In genomic region chr14:80125156-80125555, GRCm38 (mm10) we compare ENCODE assay signal across 18 mouse cellular contexts.
DNase-seq lines count a peak whose midpoint lies in the region; ATAC-seq and TF ChIP-seq lines count a peak whose summit lies in the region.
"Had no signal": no experiment of that assay in that cellular context is flagged by ENCODE, and none has a peak within 500 bp of the region (broad histone marks: within the 10 kb centered on the region; RNA-seq: fewer than 3 reads in every experiment).

No protein-coding gene starts in this region.

- H3K27ac ChIP-seq in layer of hippocampus, adult 2 months = no peak overlapping the region
- H3K27ac ChIP-seq: embryonic facial prominence, embryonic 10.5 days; forebrain, embryonic 13.5 days; heart, embryonic 10.5 days; hindbrain, embryonic 13.5 days had no signal

- no peak overlapping the region for H3K4me3 ChIP-seq in layer of hippocampus, adult 2 months
- H3K4me3 ChIP-seq: embryonic facial prominence, embryonic 10.5 days; forebrain, embryonic 13.5 days; heart, embryonic 10.5 days; hindbrain, embryonic 13.5 days had no signal

- peak; percentile 19 to 28 for DNase-seq in cerebellum, postnatal 10 days
- DNase-seq in cerebellum, adult 8-10 months = no peak
- DNase-seq in left cerebral cortex, postnatal 4 days = peak; percentile 4
- DNase-seq in left cerebral cortex, postnatal 10 days (ENCODE audit: extremely low spot score in 1 of 2, low spot score in 2 of 2) = no peak
- DNase-seq in layer of hippocampus, adult 2 months (ENCODE audit: low spot score in 2 of 2) = peak; percentile 71 to 77
- DNase-seq in layer of hippocampus, postnatal 14 days (ENCODE audit: low spot score in 2 of 2) = peak; percentile 29 to 63
- no peak for DNase-seq in gastrocnemius, adult 8-10 months (ENCODE audit: low spot score in 2 of 2)
- DNase-seq: adrenal gland, postnatal 14 days; B cell, adult 2 months; forebrain, postnatal 0 days; gastrocnemius, postnatal 25 days; heart, adult 18-20 months; heart, postnatal 10 days had no signal

- no peak for TF ChIP-seq CTCF in layer of hippocampus, adult 2 months (conservative IDR thresholded peaks at IDR 0.05)

- ATAC-seq in CD4-positive, CD25-positive, alpha-beta regulatory T cell, adult 4 months = no peak
- ATAC-seq: forebrain, embryonic 13.5 days had no signal

- intact Hi-C loops in left cerebral cortex, postnatal 4 days (cut with DNase I) = no loop called here
- intact Hi-C loops in left cerebral cortex, postnatal 10 days (cut with DNase I) = no loop called here

Comparison
In these comparisons a context has a peak if more than half of its experiments do, and no peak if none do; other contexts are left out.
1. DNase-seq: peak in cerebellum, postnatal 10 days (2 of 2), left cerebral cortex, postnatal 4 days (single experiment), layer of hippocampus, adult 2 months (2 of 2) and layer of hippocampus, postnatal 14 days (2 of 2); none in cerebellum, adult 8-10 months (single experiment), left cerebral cortex, postnatal 10 days (0 of 2) and gastrocnemius, adult 8-10 months (0 of 2).